Mouse (Mus musculus) embryo, embryonic 9.5 days (tissue): Measurements from ENCODE around the gene Galns.
A peak's percentile ranks its signal among the peaks of the same experiment; 100 is the strongest.

Experiments used
- DNase-seq: peaks from one replicate; pipeline ENCODE4 v3.0.0-alpha.2; 2017; ENCODE audit errors: extremely low spot score

The Galns gene

DNA sequence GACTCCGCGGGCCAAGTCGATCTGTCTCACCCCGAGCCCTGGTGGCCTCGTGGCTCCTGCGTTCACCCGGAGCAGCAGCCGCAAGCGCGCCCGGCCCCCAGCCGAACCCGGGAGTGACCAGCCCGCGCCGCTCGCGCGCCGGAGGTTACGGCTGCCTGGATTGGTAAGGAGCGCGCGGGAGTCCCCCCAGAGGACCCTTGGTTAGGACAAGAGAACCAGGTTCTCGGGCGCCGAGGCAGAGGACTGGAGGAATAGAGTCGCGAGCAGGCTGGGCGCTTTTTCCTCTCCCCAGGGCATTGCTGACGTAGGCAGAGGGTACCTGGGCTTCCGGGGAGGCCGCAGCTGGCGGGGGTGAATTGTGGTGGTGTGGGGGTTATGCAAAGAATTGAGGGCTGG, 43.2 kb downstream of the Galns start:
- DNase-seq = no peak

DNA sequence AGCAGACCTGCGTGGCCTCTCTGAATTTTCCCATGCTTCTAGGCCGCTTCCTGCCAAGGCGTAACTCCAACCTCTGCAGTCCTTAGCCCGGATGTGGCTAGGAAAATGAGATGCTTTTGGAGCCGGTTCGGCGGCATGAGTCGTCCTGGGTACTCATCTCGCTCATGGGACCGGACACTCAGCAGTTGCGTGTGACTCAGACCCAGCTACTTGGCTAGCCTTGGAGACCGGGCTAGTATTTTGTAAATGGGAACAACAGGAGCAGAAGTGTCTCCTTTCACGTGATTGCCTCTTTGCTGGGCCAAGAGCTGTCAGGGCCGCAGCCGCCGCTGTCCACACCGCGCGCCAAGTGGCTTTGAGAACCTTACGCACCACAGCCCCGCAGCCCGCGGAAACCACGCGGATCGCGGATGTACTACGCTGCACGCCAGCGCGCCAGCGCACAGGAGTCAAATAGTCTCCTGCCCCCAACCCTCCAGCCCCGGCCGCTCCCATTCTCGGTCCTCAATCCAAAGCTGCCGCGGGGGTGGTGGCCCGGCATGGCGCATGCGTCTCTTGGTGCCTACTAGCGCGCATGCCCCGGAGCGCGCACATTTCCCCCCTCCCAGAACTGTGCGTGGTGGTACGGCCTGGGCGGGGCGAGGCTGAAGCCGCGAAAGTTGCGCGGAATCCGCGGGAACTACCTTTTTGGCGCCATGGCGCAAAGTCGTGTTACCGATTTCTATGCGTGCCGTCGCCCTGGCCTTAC, 43.7 kb downstream of the Galns start, which contains the start of gene Cdt1:
Cdt1 (plus strand) TSS at position 655 of the 748 bp plus-strand sequence.
- DNase-seq = peak; percentile 98

- DNase-seq = no peak
Measured at GRCm38 (mm10) chr8:122566766-122567165, 44.5 kb downstream of the Galns start.

DNA sequence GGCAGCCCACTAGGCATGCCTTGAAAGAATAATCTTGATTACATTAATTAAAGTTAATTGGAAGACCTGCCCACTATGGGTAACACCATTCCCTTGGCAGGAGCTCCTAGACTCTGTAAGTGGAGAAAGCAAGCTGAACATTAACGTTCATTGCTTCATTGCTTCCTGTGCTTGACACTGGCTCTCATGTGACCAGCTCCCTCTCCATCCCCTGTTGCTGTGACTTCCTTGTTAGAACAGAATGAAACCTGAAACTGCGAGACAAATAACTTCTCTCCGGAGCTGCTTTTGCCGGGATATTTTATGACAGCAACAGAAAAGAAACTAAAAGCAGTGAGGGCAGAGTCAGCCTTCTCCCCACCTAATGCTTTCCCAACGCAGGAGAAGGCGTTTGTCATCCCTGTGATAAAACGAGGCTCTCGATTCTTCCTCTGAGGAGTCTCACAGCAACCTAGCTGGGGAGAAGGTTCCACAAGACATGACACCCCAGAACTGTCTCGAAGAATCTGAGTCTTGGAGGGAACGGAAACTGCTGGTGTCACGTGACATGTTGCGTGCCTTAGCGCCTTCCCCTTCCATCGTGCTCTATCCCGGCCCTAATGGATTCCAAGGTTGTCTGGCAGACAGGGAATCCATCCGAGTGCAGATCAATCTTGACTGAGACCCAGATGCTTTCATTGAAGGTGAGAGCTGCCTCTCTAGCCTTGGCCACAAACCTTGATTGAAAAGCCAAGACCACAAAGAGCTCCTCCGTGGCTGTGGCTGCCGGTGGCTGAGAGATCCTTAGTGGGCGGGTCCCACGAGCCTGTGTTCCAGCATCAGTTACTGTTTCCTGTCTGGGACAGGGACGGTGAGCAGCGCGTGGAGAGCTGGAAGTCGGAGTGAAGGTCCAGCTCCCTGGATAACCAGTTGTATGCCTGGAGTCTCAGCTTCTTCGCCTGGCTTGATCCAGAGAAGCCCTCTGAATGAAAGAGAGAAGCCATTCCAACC, 46.6 kb downstream of the Galns start:
- no peak for DNase-seq

DNA sequence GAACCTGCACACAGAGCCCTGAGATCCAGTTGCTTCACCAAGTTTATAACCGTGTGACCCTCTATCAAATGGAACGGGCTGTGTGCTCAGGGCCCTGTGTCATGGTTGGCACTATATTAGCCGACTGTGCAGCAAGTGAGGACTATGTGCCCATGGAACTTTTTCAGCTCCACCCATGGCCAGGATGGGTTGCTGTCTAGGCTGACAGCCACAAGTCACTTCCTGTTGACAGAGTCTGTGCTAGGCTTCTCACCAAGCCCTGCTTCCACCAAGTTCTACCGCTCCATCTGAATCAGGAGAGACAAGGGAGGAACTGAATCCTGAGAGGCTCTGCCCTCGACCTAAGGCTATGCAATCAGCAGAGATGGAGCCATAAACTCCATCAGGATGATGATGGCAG, 50.1 kb downstream of the Galns start:
- no peak for DNase-seq

DNA sequence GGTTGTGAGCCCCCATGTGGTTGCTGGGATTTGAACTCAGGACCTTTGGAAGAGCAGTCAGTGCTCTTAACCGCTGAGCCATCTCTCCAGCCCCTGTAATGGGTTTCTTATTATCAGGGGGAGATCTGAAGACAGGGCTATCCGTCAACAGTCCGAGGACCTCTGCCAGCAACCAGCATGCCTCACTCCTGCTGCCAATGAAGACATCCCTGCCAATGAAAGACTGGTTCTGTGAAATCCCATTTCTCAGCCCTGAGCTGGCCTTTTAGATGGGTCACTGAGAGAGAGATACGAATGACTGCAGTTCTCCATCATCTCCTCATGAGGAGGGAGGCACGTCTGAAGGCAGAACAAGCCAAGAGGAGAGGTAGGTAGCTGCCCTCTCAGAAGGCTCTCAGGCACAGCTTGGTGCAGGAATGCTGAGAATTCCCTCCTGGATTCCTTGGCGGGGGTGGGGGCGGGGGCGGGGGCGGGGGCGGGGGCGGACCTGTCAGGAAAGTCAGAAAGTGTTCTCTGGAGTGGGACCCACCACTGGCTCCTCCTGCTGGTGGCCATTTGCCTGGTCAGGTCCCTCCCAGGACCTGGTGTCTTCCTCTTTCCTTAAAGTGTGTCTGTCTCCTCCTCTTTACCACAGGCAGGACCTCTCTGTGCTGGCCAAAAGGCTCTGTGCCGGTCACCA, 52.5 kb downstream of the Galns start:
- DNase-seq = peak; percentile 75

DNA sequence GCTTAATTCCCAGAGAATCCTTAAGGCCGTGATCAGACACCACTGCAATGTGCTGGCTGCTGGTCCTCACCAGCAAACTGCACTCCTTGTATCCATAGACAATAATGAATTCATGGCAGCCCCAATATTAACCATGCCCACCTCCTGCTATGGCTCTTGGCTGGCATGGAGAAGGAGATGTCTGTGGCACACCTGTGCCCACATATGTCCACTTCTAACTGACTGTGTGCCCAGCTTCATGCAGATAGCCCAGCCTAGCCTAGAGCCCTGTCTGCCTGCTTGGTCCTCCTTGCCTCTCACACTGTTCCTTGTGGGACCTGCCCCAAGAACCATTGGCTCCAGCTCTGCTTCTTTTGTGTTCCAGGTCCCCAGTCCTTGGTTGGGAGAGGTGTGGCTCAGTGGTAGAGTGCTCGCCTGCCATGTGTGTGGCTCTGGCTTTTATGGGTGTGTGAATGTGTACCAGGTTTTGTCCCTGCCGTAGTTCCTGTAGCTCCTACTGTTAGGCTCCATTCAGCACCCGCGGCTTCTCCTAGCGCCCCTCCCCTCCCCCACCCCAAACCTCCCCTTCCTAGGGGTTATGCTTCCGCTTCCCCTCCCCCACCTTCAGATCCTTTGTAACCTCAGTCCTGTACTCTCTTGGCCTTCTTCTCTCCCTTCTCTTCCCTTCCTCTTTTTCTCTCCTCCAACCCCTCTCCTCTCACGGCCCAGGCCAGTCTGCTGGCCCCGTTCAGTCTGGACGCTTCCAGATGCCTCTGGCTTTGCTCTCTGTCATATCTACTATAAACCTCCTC, 53.8 kb downstream of the Galns start:
- no peak for DNase-seq

- DNase-seq = no peak
Measured at GRCm38 (mm10) chr8:122556030-122557009, 54.9 kb downstream of the Galns start.

GRCm38 (mm10) chr8:122554786-122555185, 56.5 kb downstream of the Galns start:
- DNase-seq = no peak

GRCm38 (mm10) chr8:122551265-122552051, 59.8 kb downstream of the Galns start, which contains the start of gene Piezo1:
Piezo1 (minus strand) TSS chr8:122551329.
- DNase-seq = peak; percentile 89

GRCm38 (mm10) chr8:122550995-122551264, 60.3 kb downstream of the Galns start:
- DNase-seq = no peak

DNA sequence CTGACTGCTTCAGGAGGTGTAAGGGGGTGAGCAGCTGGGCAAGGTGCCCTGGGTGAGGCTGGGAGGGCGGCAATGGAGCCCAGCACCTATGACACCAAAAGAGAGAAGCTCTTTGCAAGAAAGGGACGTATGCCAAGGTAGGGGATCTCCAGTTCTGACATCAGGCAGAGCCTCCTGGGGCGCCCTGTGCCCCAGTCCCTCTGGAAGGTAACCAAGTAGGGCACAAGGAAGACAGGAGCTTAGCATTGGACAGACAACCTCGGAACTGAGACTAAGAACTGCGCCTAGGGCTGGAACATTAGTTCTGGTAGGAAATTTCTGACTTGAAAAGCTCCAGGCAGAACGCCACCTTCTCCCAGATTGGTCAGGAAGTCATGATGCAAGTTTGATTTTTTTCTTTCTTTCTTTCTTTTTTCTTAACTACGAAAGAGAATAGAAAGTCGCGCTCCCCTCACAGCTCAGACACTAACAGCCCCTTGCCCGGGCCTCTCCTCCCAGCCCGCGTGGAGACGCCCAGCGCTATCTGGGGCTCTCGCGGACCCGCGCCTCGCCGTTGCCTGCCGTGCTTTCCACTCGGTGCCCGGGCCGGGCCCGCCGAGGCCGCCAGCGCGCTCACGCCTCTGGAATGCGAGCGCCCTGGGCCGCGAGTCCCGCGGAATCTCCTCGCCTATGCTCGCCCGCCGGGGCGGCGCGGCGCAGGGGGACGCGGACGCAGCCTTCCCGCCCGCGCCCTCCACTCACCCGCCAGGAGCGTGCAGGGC, 60.8 kb downstream of the Galns start:
- peak; percentile 71 for DNase-seq

DNA sequence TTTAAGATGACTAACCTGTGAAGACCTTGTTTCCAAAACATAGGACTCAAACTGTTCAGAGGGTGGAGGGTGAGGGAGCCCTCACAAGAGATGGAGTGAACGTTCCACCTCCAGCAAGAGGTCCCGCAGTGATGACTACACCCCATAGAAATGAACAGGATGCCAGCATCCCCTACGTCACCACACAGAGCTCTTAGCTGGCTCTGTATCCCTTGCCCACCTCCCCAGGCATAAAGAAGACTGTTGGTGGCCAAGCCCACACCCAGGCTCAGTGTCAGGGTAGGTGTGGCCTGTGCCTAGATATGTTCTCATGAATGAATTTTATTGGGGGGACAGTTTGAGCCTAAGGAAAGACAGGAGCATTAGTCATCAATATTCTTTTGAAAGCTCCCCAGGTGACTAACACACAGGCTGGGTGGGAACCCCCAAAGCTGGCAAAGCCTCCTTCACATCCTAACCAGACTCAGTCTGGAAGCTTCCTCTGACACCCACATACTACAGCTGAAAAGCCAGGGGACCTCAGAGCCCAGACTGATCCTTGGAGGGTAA, 62.3 kb downstream of the Galns start:
- DNase-seq = no peak

DNA sequence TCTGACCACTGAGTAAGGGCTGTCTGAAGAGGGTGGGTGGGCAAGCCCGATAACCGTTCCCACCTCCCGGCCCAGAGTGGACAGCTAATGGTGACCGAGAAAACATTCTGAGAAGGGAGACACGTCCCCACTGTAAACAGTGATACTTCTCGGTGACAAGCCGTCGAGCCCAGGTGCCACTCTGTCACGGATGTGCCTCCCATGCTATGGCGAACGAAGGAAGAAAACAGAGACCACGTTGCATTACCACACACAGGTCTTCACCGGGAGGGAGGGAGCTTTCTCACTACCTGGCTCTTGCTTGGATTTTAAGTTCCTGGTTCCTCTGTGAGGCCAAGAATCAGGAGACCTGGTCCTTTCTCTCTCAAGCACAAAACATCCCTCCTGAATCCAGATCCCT, 62.9 kb downstream of the Galns start:
- no peak for DNase-seq

DNA sequence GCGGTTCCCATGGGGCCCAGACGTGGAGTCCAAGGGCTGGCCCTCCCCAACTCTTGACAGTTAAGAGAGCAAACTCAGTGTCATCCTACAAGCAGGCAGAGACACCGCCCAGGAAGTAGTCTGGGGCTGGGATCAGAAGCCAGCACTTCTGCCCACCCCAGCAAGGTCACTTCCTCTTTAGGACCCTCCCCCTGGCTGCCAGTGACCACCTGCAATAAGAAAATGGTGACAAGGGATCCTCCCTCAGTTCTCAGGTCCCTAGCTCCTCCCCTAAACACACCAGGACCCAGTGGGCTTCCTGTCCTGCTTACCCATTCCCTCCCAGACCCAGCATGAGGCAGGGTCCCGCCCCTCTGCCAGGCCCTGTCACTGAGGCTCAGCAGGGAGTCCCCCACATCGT, 63.4 kb downstream of the Galns start:
- no peak for DNase-seq

GRCm38 (mm10) chr8:122546811-122547453, 64.3 kb downstream of the Galns start:
- DNase-seq = no peak

DNA sequence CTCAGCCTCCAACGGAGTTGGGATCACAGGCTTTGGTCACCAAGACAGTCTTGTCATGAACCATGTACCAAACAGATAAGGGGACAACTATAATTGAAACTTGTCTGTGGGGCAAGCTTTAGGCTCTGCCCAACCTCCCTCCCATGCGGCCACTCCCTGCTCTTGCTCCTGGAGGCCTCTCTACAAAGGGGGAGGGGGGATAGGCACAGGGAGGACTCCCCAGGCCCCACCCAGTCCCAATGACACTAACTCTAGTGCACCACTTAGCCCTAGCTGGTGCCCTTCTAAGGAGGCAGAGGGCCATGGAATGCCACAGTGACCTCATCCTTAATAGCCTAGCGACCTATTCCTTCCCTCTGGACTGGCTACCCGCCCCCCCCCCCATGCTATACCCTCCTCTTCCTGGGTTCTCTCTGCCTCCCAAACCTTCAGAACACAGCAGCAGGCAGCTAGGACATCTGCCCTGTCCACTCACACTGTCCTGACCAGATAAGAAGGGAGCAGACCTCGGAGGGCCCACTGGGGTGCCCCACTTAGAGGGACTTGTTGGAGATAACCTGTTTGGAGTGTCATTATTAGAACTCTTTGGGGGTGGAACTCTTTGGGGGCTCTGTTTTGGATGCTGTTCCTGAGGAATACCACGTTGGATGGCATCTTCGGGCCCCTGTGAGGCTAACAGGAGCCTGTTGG, 65.1 kb downstream of the Galns start:
- DNase-seq = no peak
